Mouse (Mus musculus) retina, adult 2 months (tissue): ENCODE data around the gene Mvb12b.

Experiments
- DNase-seq: peaks from one replicate; pipeline ENCODE4 v3.0.0-alpha.2; 2012; ENCODE audit warnings: low read depth, low spot score

The Mvb12b gene

GRCm38 (mm10) chr2:33817080-33817479 is 70.7 kb downstream of the Mvb12b start:
- no peak for DNase-seq

DNA sequence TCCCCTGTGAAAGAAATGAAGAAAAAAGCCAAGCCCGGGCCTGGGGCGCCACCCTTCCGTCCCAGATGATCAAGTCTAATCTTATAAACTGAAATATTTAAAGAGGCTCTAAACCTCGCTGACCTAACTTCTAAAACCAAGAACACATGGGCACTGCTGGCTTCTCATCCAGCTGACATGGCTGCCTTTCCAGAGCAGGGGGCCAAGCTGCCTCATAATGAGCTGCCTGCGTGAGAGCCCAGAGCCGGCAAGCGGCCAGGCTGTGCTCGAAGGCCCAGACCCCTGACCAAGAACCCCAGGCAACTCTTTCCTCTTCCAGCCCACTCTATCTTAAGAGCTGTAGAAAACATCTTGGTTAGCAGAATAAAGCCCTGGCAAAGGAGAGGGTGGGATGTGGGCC is 73.2 kb downstream of the Mvb12b start:
- no peak for DNase-seq

GRCm38 (mm10) chr2:33813501-33814240 is 74.1 kb downstream of the Mvb12b start:
- no peak for DNase-seq

DNA sequence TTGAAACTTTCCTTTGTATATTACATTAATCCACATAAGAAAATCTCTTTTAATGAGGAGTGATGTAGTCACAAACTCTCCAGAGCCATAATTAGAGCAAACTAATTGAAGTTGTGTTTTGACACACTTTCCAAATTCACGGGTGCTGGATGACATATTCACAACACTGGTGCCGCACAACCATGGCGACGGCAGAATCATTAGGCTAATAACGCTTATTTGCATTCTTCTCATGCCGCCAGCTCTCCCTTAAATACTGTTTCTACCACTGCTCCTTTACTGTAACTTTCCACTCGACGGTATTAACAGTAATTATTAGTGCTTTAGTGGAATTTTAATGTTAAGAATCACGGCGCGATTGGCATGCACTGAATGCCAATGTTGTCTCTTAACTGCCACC is 74.8 kb downstream of the Mvb12b start:
- no peak for DNase-seq

- DNase-seq, result no peak
These were observed 76.3 kb downstream of the Mvb12b start for GRCm38 (mm10) chr2:33811349-33811890.

- DNase-seq, result no peak
These were observed 78.7 kb downstream of the Mvb12b start for GRCm38 (mm10) chr2:33809081-33809480.

DNA sequence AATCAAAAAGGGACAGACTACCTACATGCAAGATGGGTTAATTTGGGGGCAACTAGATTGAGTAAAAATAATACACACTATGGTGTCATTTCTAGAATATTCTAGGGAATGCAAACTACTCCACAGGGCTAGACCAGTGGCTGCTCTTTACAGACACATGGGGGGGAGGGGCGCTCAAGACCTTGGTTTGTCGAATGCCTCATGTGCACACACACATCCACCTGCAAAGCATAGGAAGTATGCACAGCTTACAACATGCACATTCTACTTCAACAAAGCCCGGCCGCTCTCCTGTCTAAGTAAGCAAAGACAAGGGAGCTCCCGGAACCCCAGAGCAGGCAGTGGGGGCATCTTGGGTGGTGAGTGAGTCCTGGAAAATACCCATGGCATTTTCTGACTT is 79.7 kb downstream of the Mvb12b start:
- DNase-seq, result no peak

GRCm38 (mm10) chr2:33805640-33806039 is 82.1 kb downstream of the Mvb12b start:
- no peak for DNase-seq

DNA sequence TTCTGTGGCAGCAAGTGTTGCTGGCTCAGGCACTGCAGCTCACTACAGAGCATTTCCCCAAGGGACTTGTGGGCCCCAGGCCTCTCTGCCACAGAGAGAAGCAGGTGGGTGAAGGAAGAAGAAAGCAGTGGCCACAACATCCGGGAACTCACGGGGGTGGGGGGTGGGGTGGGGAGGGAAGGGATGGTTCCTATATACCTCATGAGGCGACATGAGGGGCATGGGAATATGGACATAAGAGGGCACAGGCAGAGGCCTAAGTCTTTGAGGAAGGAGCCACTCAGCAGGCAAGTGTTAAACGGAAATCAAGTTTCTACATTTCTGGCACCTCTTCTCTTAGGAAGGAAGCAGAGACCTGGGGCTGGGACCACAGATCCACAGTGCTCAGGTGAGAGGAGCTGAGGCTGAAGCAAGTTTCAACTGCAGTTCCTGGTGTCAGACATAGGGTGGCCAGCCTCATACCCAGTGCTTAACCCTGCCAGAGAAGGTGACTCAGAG is 84.0 kb downstream of the Mvb12b start:
- no peak for DNase-seq

GRCm38 (mm10) chr2:33803083-33803615 is 84.6 kb downstream of the Mvb12b start:
- no peak for DNase-seq

- no peak for DNase-seq
These were observed 86.0 kb downstream of the Mvb12b start for GRCm38 (mm10) chr2:33801760-33802159.

DNA sequence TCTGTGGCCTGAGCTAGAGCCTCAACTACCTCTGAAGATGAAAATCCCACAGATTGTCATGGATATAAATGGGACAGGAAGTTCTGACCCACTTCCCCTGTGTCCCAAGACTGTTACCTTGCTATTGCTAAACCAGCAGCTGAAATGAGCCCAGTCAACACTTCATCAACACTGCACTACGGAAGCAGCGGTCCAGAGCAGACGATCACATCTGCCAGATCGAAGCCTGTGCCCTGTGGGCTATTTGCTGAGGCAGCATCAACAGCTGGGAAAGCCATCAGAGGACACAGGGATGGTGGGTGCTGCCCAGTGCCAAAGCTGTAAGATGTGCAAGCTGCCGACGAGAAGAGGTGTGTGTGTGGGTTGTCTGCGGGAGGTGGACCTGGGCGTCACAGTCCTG is 86.4 kb downstream of the Mvb12b start:
- no peak for DNase-seq

DNA sequence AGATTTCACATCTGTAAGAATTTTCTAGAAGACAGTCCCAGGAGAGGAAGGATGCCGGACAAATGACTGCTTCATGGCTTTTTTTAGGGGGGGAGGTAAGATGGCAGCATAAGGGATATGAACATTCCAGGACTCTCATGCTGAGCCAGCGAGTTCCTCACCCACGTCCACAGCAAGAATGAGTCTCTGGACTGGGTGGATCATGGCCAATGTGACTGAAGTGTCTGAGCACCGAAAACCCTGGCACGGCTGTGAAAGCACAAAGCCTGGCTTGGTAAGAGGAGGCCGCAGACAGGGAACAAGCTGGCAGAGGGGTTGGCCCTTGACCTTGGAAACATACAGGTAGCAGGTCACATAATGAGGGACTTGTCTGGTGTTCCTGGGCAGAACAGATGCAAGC is 87.5 kb downstream of the Mvb12b start:
- DNase-seq, result no peak

DNA sequence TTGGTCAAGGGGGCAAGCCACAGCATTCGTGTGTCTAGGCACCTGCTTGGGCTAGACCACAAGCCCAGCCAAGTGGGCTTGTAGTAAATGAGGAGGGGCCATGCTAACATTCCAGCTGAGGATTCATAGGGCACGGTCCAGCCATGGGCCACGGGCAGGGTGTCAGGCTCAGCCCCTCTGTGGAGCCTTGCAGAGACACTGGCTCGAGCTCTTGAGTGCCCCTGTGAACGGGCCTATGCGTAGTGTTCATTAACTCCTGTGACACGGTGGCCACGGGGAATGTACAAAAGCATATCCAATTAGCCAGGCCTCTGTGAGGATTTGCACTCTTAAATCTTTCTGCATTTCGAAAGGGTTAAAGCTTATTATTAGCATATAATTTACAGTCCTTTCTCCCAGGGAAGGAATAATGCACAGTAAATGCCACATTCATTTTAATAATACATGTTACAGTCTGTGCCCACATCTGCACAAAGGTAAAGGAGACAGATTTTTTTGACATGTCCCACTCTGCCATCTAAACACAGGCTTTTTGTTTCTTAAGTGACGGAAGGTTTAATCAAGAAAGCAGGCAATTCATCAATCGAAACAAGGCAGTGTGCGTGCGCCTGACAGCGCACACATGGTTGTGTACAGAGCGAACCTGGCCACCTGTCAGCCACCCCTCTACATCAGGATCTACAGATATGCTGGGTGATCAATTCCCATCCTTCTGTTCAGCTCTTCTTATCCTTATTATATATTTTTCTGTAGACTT is 91.9 kb downstream of the Mvb12b start:
- no peak for DNase-seq

GRCm38 (mm10) chr2:33795001-33795580 is 92.7 kb downstream of the Mvb12b start:
- no peak for DNase-seq

DNA sequence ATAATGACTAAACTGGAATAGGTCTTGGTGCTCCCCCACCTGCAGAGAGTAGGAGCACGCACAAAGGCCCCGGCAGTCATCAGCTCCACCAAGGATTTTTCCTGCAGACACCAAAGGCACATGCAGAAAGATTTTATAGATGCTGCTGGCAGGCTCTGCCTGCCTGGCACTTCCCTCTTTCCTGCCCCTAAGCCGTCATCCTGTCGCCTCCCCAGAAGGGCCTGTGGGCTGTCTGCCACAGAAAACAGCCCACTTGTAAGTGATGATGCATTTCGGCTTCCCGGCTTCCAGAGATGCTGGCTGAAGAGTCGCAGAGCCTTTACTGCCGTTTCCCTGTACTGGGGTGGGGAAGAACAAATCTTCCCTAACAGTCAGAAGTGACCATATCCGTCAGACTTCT is 93.3 kb downstream of the Mvb12b start:
- no peak for DNase-seq

DNA sequence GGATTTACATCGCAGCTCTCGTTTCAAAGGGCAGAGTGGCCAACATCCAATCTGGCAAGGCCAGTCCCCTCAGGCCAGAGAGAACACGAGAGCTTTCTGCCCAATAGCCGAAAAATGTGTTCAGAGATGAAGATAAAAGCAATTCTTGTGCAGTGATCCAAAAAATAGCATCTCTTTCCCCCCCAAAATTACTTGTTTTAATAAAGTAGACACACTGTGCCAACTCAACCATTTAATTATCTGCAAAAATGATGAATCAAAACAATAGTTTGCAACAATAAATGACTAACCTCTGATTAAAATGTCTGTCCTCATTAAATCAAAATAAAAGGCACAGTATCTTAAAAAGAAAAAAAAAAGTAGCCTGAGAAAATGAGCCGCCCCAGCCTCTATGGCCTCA is 97.4 kb downstream of the Mvb12b start:
- DNase-seq, result no peak

DNA sequence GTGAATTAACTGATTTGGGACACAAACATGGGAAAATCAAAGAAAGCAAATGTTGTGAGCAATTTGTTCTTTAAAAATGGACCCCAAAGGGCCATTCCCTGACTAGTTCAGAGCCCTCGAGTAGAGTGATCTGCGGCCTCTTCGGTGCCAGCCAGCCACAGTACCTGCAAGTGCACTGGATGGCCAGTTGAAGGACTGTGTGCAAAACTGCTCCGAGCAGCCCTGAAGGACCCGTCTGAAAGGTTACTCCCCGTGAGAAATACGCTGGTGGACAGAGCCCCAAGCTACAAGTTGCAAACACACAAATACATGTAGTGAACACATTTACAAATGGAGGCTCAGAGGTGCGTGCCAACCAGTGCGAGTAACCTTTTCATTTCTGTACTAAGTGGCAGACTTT is 98.0 kb downstream of the Mvb12b start:
- no peak for DNase-seq

GRCm38 (mm10) chr2:33789279-33789678 is 98.5 kb downstream of the Mvb12b start:
- no peak for DNase-seq

- no peak for DNase-seq
These were observed 98.9 kb downstream of the Mvb12b start for GRCm38 (mm10) chr2:33788851-33789250.

DNA sequence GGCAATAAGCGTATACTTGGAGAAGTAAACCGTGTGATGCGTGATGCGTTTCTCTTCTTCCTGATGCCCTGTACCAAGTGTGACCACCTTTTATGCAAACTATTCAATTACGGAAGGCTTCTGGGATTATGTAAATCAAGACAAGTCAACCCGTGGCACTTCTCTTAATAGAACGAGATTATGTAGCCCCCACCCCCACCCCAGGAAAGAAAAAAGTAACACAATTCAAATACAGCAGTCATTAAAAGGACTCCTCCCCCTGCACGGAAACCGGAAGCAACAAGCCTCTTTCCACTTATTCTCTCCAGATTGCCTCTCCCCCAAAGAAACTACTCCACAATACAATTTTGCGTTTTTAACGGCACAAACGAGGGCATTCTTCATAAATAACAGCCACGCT is 99.6 kb downstream of the Mvb12b start:
- no peak for DNase-seq

DNA sequence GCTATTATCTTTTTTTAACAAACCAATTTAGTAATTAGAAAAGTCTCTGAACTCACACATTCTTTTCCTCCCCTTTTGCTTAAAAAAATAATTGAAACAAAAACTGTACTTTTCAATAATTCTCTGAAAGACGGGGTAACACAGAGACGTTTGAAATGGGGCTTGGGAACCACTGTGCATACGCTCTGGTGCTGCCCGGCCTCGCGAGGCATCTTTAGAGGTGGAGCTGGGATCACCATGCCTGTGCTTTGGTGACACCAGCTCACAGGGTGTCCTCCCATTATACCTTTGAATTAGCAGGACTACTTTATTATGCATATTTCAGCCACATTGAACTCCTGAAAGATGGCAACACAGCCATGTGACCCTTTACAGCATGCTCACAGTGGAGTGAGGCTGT is 101.7 kb downstream of the Mvb12b start:
- no peak for DNase-seq
